Mouse (Mus musculus) erythroblast, embryonic 14.5 days (primary cell): ENCODE results near the gene Parp8. TPM values are rescaled to one million over a fixed set of nuclear protein-coding genes. Genes with fewer than 3 reads are reported as not detected.

Experiments used
- H3K27me3 ChIP-seq: 2 replicates; pipeline ENCODE4 v1.6.1; 2012; ENCODE audit warnings: inconsistent platforms; ENCODE audit not compliant: control insufficient read depth
- H3K36me3 ChIP-seq: 2 replicates; pipeline ENCODE4 v1.6.1; 2012; ENCODE audit warnings: mild to moderate bottlenecking, inconsistent platforms; ENCODE audit not compliant: control insufficient read depth
- H3K4me1 ChIP-seq: 2 replicates; pipeline ENCODE4 v1.6.1; 2012; ENCODE audit warnings: inconsistent platforms; ENCODE audit not compliant: control insufficient read depth
- H3K4me3 ChIP-seq: replicated peaks from 2 replicates; pipeline ENCODE3; 2012; ENCODE audit warnings: moderate library complexity, mild to moderate bottlenecking, inconsistent platforms
- H3K9me3 ChIP-seq: 2 replicates; pipeline ENCODE4 v1.6.1; 2012; ENCODE audit warnings: low read length, inconsistent platforms, mixed read lengths; ENCODE audit not compliant: control insufficient read depth
- GATA1 ChIP-seq: IDR thresholded peaks from 2 replicates; pipeline ENCODE4 v1.6.1; 2012; ENCODE audit warnings: low read length, inconsistent platforms, mixed read lengths
- TAL1 ChIP-seq: IDR thresholded peaks from 3 replicates; pipeline ENCODE4 v1.6.1; 2012; ENCODE audit warnings: low read length, inconsistent platforms, mixed read lengths
- polyA plus RNA-seq: library from polyadenylated mRNA; stranded (reverse); fragments of >175 nt; gene quantifications from 2 replicates; pipeline ENCODE4 v1.2.3, GENCODE M21; 2012

Gene Parp8
- polyA plus RNA-seq, 1 experiment: 0.02 TPM

DNA sequence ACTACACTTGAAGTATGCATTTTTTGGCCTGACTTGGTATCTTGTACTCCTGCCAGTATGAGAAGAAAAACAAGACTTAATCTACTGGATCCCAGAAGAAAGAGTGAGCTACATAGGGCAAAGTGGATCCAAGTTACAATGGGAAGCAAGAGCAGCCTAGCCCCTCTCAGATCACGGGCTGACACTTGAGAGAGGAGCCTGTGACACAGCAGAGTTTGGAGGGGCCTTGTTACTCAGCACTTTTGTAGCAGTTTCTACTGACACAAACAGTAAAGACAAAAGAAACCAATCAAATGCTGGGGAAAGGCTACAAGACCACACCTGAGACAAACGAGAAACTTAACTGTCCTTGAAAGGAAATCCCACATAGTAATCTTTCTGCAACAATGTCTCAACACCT, 9.8 kb upstream of the Parp8 start:
- H3K9me3 ChIP-seq: no peaks in the 10 kb centered on the region
- H3K4me3 ChIP-seq: no peak overlapping the region
- H3K36me3 ChIP-seq: no peaks in the 10 kb centered on the region
- H3K4me1 ChIP-seq: no peaks in the 10 kb centered on the region
- no peaks in the 10 kb centered on the region for H3K27me3 ChIP-seq
- TF ChIP-seq TAL1 (no peak), GATA1 (no peak)

DNA sequence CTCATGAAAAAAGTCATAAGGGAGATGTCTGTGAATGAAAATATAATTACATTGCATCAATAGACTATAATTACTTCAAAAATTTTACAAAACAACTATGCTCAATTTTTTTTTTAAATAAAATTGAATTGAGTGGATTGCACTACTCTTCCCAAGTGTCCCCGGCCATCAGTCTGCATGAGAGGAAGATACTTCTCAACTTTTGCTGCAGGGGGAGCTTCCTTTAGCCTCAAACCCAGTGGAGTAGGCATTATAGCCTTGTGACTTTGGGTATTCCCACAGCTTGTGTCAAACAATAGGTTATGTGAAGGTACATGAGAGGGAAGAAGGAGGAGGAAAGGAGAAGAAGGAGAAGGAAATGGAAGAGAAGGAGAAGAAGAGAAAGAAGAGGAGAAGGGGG, 9.3 kb upstream of the Parp8 start:
- no peak for TF ChIP-seq GATA1
- no peak for TF ChIP-seq TAL1

GRCm38 (mm10) chr13:117033676-117034308, 8.5 kb upstream of the Parp8 start:
- no peaks in the 10 kb centered on the region for H3K4me1 ChIP-seq
- TF ChIP-seq TAL1 (no peak), GATA1 (no peak)
- H3K27me3 ChIP-seq: no peaks in the 10 kb centered on the region
- no peak overlapping the region for H3K4me3 ChIP-seq
- H3K36me3 ChIP-seq: no peaks in the 10 kb centered on the region
- H3K9me3 ChIP-seq: no peaks in the 10 kb centered on the region

More for the DNA sequence above, 9.3 kb upstream of the Parp8 start:
- Histone ChIP-seq H3K4me3 (no peak overlapping the region), H3K36me3 (no peaks in the 10 kb centered on the region), H3K4me1 (no peaks in the 10 kb centered on the region), H3K27me3 (no peaks in the 10 kb centered on the region), H3K9me3 (no peaks in the 10 kb centered on the region)

GRCm38 (mm10) chr13:117032402-117032801, 7.1 kb upstream of the Parp8 start:
- Histone ChIP-seq H3K4me1 (no peaks in the 10 kb centered on the region), H3K27me3 (peaks cover 6% of the 10 kb centered on the region), H3K4me3 (no peak overlapping the region), H3K9me3 (no peaks in the 10 kb centered on the region), H3K36me3 (no peaks in the 10 kb centered on the region)
- TF ChIP-seq TAL1 (no peak), GATA1 (no peak)

DNA sequence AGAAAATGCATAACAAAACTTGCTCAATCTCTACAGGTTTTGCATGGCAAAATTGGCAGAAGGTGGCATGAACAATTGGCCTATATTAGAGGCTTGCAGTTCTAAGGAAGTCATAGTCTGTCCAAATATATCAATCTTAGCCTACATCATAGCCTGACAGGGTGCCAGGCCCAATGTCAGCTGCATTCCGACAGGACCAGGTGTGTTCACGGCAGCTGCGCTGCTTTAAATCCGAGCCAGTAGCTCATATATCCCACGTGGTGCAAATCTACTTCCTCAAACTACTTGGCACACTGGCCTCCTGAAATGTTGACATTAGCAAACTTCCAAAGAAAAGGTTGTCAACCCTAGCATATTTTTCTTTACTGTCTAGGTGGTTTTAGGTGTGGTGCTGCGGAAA, 6.2 kb upstream of the Parp8 start:
- H3K4me3 ChIP-seq: no peak overlapping the region
- no peaks in the 10 kb centered on the region for H3K4me1 ChIP-seq
- no peaks in the 10 kb centered on the region for H3K36me3 ChIP-seq
- TF ChIP-seq TAL1: no peak
- TF ChIP-seq GATA1: no peak
- H3K27me3 ChIP-seq: peaks cover 15% of the 10 kb centered on the region
- no peaks in the 10 kb centered on the region for H3K9me3 ChIP-seq

- no peaks in the 10 kb centered on the region for H3K36me3 ChIP-seq
- TF ChIP-seq GATA1 (no peak), TAL1 (no peak)
- no peaks in the 10 kb centered on the region for H3K4me1 ChIP-seq
- H3K27me3 ChIP-seq: peaks cover 48% of the 10 kb centered on the region
- H3K4me3 ChIP-seq: no peak overlapping the region
- no peaks in the 10 kb centered on the region for H3K9me3 ChIP-seq
Observed at GRCm38 (mm10) chr13:117028221-117028620, 2.9 kb upstream of the Parp8 start.

DNA sequence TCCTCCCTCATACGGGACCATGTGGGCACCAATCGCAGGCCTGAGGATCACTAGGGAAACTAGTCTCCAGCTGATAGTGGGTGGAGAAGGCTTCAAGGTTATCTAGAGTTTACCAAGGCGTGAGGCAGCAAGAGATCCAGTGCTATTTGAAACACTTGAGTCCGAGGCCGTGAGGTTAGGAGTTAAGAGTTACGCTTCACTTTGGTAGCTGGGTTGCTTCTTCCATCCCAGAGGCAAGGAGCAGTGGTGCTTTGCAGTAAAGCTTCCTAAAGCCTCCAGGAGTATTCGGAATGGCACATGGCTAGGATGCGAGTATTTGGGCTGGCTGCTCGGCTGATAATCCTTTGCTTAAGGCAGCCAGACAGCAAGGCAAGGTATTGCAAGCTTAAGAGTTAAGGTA, 2.0 kb upstream of the Parp8 start:
- Histone ChIP-seq H3K27me3 (peaks cover 51% of the 10 kb centered on the region), H3K36me3 (no peaks in the 10 kb centered on the region), H3K4me1 (no peaks in the 10 kb centered on the region), H3K4me3 (no peak overlapping the region), H3K9me3 (no peaks in the 10 kb centered on the region)
- no peak for TF ChIP-seq TAL1

- Histone ChIP-seq H3K36me3 (no peaks in the 10 kb centered on the region), H3K9me3 (no peaks in the 10 kb centered on the region), H3K4me1 (no peaks in the 10 kb centered on the region), H3K27me3 (peaks cover 51% of the 10 kb centered on the region), H3K4me3 (no peak overlapping the region)
- TF ChIP-seq GATA1 (no peak), TAL1 (no peak)
Observed at GRCm38 (mm10) chr13:117026276-117026780, 991 bp upstream of the Parp8 start.

DNA sequence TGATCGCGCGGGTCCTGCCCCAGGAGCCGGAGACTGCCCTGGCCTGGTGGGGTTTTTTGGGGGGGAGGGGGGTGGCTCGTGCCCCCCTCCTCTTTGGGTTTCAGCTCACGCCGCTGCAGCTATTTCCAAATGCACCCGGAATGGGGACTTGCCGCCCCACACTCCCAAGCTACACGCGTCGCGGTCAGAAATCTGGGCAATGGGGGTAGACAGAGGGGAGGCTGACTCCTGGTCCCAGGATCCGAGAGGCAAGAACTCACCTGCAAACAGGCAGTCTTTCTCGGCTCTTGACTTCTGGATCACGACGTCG, 466 bp downstream of the Parp8 start:
- peak overlapping the region; percentile 41 for H3K4me3 ChIP-seq
- peaks cover 51% of the 10 kb centered on the region for H3K27me3 ChIP-seq
- no peaks in the 10 kb centered on the region for H3K4me1 ChIP-seq
- H3K36me3 ChIP-seq: no peaks in the 10 kb centered on the region
- TF ChIP-seq GATA1 (no peak), TAL1 (no peak)
- no peaks in the 10 kb centered on the region for H3K9me3 ChIP-seq

- Histone ChIP-seq H3K9me3 (no peaks in the 10 kb centered on the region), H3K4me3 (peak overlapping the region; percentile 41), H3K36me3 (no peaks in the 10 kb centered on the region), H3K4me1 (no peaks in the 10 kb centered on the region), H3K27me3 (peaks cover 51% of the 10 kb centered on the region)
- no peak for TF ChIP-seq TAL1
- no peak for TF ChIP-seq GATA1
Observed at GRCm38 (mm10) chr13:117024127-117024915, 1.0 kb downstream of the Parp8 start.
